Mouse (Mus musculus) granulocyte monocyte progenitor cell, adult 5-6 weeks (primary cell): Measurements from ENCODE around the gene Ubqln2. TPM values are rescaled to one million over a fixed set of nuclear protein-coding genes. Genes with fewer than 3 reads are reported as not detected.

ENCODE experiments used
- ATAC-seq: replicated peaks from 2 replicates; pipeline ENCODE4 v1.8.0; 2016; ENCODE audit warnings: mild to moderate bottlenecking, moderate TSS enrichment, inconsistent platforms; ENCODE audit not compliant: poor library complexity, severe bottlenecking
- total RNA-seq, 2 experiments: library from RNA; stranded (forward) in 1 of 2; stranded (reverse) in 1 of 2; fragments of 200-712, 200-1000 nt in 1 of 2; fragments of >200 nt in 1 of 2; fragmentation: Nextera tagmentation in 1 of 2; gene quantifications; 2 replicates each; pipeline ENCODE4 v1.2.3; 2014 to 2017

Ubqln2 gene
- total RNA-seq (2014; fragmentation: Nextera tagmentation): 40.2 and 40.5 TPM in 2 replicates
- total RNA-seq (2017): 4.4 and 8.1 TPM in 2 replicates

- ATAC-seq: peak; percentile 94
Observed at GRCm38 (mm10) chrX:153497688-153498516, at the start of gene Ubqln2. Ubqln2 (plus strand) TSS chrX:153498227.

DNA sequence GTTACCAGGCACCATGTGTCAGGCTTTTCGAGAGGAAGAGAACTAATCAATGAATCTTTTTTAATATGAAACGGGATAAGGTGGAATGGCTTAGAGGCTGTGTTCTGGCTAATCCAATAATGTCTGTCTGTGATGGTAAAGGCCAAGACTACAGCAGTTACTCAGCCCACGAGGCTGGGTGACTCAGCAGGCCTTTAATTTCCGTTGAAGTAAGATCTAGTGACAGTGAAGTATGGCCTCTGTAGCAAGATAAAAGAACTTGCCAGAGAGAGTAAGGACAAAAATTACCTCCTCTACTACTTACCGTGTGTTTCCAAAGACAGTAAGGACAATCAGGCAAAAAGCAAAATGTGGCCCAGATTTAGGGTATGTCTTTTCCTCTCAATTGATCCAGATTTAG is 46.1 kb upstream of the Ubqln2 start:
- ATAC-seq: no peak

DNA sequence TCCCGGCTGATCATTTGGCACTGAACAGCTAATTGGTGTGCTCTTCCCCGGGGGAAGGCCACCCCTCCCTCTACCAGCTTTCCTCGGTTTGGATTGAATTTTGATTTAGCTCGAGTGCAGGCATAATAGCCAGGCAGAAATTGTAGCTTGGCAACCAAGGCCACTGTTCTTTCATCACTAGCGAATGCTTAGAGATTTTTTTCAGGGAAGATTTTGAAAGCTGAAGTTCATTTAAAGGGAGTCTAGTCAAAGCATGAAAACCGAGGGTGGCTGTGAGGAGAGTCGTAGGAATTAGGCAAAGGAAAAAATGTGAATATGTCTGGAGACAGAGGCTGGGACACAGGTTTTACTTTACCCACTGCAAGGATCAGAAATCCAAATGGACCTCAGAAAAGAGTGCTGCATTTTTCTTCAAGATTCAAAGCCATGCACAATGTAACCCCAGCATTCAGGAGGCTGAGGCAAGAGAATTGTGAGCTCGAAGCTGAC is 21.2 kb upstream of the Ubqln2 start:
- ATAC-seq: no peak

GRCm38 (mm10) chrX:153492326-153492725 is 5.7 kb upstream of the Ubqln2 start:
- no peak for ATAC-seq

DNA sequence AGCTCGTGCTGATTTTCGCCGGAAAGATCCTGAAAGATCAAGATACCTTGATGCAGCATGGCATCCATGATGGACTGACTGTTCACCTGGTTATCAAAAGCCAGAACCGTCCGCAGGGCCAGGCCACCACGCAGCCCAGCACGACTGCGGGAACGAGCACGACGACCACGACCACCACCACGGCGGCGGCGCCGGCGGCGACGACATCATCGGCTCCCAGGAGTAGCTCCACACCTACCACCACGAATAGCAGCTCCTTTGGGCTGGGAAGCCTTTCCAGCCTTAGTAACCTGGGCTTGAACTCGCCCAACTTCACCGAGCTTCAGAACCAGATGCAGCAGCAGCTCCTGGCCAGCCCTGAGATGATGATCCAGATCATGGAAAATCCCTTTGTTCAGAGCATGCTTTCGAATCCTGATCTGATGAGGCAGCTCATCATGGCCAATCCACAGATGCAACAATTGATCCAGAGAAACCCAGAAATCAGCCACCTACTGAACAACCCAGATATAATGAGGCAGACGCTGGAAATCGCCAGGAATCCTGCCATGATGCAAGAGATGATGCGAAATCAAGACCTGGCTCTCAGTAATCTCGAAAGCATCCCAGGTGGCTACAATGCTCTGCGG is 752 bp downstream of the Ubqln2 start:
- no peak for ATAC-seq

DNA sequence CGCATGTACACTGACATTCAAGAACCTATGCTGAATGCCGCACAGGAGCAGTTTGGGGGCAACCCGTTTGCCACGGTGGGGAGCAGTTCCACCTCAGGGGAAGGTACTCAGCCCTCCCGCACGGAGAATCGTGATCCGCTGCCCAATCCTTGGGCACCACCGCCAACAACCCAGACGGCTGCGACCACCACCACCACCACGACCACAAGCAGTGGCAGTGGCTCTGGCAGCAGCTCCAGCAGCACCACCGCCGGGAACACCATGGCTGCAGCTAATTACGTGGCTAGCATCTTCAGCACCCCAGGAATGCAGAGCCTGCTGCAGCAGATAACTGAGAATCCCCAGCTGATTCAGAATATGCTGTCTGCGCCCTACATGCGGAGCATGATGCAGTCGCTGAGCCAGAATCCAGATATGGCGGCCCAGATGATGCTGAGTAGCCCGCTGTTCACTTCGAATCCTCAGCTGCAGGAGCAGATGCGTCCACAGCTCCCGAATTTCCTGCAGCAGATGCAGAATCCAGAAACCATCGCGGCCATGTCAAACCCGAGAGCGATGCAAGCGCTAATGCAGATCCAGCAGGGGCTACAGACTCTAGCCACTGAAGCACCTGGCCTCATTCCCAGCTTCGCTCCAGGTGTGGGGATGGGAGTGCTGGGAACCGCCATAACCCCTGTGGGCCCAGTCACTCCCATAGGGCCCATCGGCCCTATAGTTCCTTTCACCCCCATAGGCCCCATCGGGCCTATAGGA is 1.4 kb downstream of the Ubqln2 start:
- no peak for ATAC-seq

DNA sequence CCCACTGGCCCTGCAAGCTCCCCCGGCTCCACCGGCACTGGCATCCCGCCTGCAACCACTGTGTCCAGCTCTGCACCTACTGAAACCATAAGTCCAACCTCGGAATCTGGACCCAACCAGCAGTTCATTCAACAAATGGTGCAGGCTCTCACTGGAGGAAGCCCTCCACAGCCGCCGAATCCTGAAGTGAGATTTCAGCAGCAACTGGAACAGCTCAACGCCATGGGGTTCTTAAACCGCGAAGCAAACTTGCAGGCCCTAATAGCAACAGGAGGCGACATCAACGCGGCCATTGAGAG is 2.0 kb downstream of the Ubqln2 start:
- ATAC-seq: no peak

DNA sequence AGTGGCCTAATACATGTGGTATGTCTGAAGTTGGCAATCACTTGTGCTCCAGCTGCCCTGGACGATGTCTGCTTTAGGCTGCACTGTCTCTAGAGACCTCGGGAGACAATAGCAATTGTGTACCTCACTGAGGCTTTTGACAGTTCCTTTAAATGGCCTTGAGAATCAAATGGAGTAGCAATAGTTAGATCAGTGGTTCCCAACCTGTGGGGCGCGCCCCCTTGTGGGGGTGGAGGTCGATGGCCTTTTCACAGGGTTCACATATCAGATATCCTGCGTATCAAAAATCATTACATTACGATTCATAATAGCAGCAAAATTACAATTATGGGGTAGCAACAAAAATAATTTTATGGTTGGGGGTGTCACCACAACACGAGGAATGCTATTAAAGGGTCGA is 7.9 kb downstream of the Ubqln2 start:
- ATAC-seq: peak; percentile 82

DNA sequence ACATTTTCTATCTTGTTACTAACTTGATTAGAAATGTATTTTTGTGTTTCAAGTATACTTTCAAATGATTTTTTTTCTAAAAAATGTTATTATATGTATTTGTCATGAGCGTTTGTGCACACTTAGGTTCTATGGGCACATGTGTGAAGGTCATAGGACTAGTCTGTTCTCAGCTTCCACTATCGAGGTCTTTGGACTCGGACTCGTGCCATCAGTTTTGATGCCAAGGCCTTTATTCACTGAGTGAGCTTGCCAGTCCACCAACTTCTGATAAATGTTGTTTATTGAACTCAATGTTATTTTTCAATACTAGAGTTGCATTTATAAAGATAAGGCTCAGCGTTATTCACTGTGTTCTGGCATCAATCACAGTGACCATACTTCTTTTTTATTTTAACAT is 17.5 kb downstream of the Ubqln2 start:
- no peak for ATAC-seq

GRCm38 (mm10) chrX:153528399-153528798 is 30.4 kb downstream of the Ubqln2 start:
- ATAC-seq: no peak

Other genes starting within 250 kb of the Ubqln2 start
- not detected in 2 replicates for gene Cypt3, start 60.4 kb downstream of the Ubqln2 start, total RNA-seq (2014; fragmentation: Nextera tagmentation)
- not detected in 2 replicates for gene Cypt3, start 60.4 kb downstream of the Ubqln2 start, total RNA-seq (2017)
- 1.5 and 2.0 TPM in 2 replicates for gene Kctd12b, start 198.2 kb downstream of the Ubqln2 start, total RNA-seq (2014; fragmentation: Nextera tagmentation)
- gene Kctd12b, start 198.2 kb downstream of the Ubqln2 start, total RNA-seq (2017): 1.5 and 1.6 TPM in 2 replicates
- gene Nbdy, start 225.4 kb downstream of the Ubqln2 start, total RNA-seq (2014; fragmentation: Nextera tagmentation): 48.1 and 71.4 TPM in 2 replicates
- gene Nbdy, start 225.4 kb downstream of the Ubqln2 start, total RNA-seq (2017): 22.4 and 23.7 TPM in 2 replicates